Mouse (Mus musculus): Measurements from ENCODE around the gene Mest.

The Mest gene

GRCm38 (mm10) chr6:30738464-30739006 is 15.2 kb downstream of the Mest start:
- in situ Hi-C loops (cut with MseI, MboI), result no loop called here

- in situ Hi-C loops (cut with MseI, MboI), result no loop called here
Observed at GRCm38 (mm10) chr6:30739177-30739747, 15.9 kb downstream of the Mest start.

- in situ Hi-C loops (cut with MseI, MboI), result no loop called here
Observed at GRCm38 (mm10) chr6:30744846-30745245, 21.5 kb downstream of the Mest start.

- in situ Hi-C loops (cut with MseI, MboI), result no loop called here
Observed at GRCm38 (mm10) chr6:30745591-30745990, 22.2 kb downstream of the Mest start.

- in situ Hi-C loops (cut with MseI, MboI), result no loop called here
Observed at GRCm38 (mm10) chr6:30747631-30748357, 24.4 kb downstream of the Mest start.

- in situ Hi-C loops (cut with MseI, MboI), result no loop called here
Observed at GRCm38 (mm10) chr6:30748358-30748910, 25.1 kb downstream of the Mest start.

- in situ Hi-C loops (cut with MseI, MboI), result no loop called here
Observed at GRCm38 (mm10) chr6:30749042-30749689, 25.8 kb downstream of the Mest start.

GRCm38 (mm10) chr6:30749892-30750291 is 26.5 kb downstream of the Mest start:
- in situ Hi-C loops (cut with MseI, MboI), result no loop called here

GRCm38 (mm10) chr6:30750482-30750881 is 27.1 kb downstream of the Mest start:
- in situ Hi-C loops (cut with MseI, MboI), result no loop called here

- in situ Hi-C loops (cut with MseI, MboI), result no loop called here
Observed at GRCm38 (mm10) chr6:30751209-30751608, 27.9 kb downstream of the Mest start.
